In genomic region chr16:3835461-3835860, GRCm38 (mm10) we compare ENCODE assay signal across 47 mouse cellular contexts. TPM values are rescaled to one million over a fixed set of nuclear protein-coding genes. Genes with fewer than 3 reads are reported as not detected.
"Had no signal": no experiment of that assay in that cellular context is flagged by ENCODE, and none has a peak within 500 bp of the region (broad histone marks: within the 10 kb centered on the region; RNA-seq: fewer than 3 reads in every experiment).

No protein-coding gene starts in this region.

- H3K36me3 ChIP-seq: limb, embryonic 10.5 days; limb, embryonic 12.5 days; limb, embryonic 13.5 days; limb, embryonic 15.5 days; liver, embryonic 13.5 days; liver, embryonic 15.5 days; lung, embryonic 15.5 days; midbrain, embryonic 10.5 days; midbrain, embryonic 12.5 days; midbrain, embryonic 13.5 days; midbrain, embryonic 15.5 days; neural tube, embryonic 12.5 days had no signal

- H3K4me3 ChIP-seq: left cerebral cortex, adult 2 months; limb, embryonic 10.5 days; limb, embryonic 12.5 days; limb, embryonic 13.5 days; limb, embryonic 15.5 days; liver, embryonic 13.5 days; liver, embryonic 15.5 days; lung, embryonic 15.5 days; megakaryocyte, embryonic 14.5 days; midbrain, embryonic 10.5 days; midbrain, embryonic 12.5 days; midbrain, embryonic 13.5 days; midbrain, embryonic 15.5 days; myocyte; neural tube, embryonic 12.5 days had no signal

- H3K4me2 ChIP-seq: limb, embryonic 12.5 days; limb, embryonic 13.5 days; limb, embryonic 15.5 days; liver, embryonic 11.5 days; liver, embryonic 13.5 days; liver, embryonic 15.5 days; lung, embryonic 14.5 days; lung, embryonic 15.5 days; midbrain, embryonic 11.5 days; midbrain, embryonic 12.5 days; midbrain, embryonic 13.5 days; midbrain, embryonic 15.5 days; neural tube, embryonic 12.5 days had no signal

- DNase-seq: left cerebral cortex, postnatal 4 days; liver; liver, embryonic 13.5 days; liver, postnatal 0 days; lung, adult 18-20 months; lung, adult 2 months; lung, embryonic 14.5 days; lung, postnatal 10 days; lung, postnatal 14 days; lung, postnatal 36 days; lung, postnatal 4 days; midbrain, embryonic 14.5 days had no signal

- H3K9ac ChIP-seq: limb, embryonic 12.5 days; limb, embryonic 13.5 days; limb, embryonic 15.5 days; liver, embryonic 13.5 days; liver, embryonic 14.5 days; liver, embryonic 15.5 days; liver, postnatal 0 days; lung, embryonic 14.5 days; lung, embryonic 15.5 days; midbrain, embryonic 12.5 days; midbrain, embryonic 13.5 days; midbrain, embryonic 15.5 days; neural tube, embryonic 12.5 days had no signal

- H3K9me3 ChIP-seq: limb, embryonic 10.5 days; limb, embryonic 12.5 days; limb, embryonic 13.5 days; limb, embryonic 15.5 days; liver, embryonic 13.5 days; liver, embryonic 15.5 days; lung, embryonic 15.5 days; megakaryocyte, embryonic 14.5 days; midbrain, embryonic 10.5 days; midbrain, embryonic 12.5 days; midbrain, embryonic 13.5 days; midbrain, embryonic 15.5 days; neural tube, embryonic 12.5 days had no signal

- ATAC-seq: liver, postnatal 0 days; lung, postnatal 0 days; midbrain, embryonic 13.5 days; midbrain, embryonic 15.5 days; midbrain, embryonic 16.5 days had no signal

- H3K27ac ChIP-seq: left cerebral cortex, adult 2 months; limb, embryonic 10.5 days; limb, embryonic 12.5 days; limb, embryonic 13.5 days; limb, embryonic 15.5 days; liver, embryonic 13.5 days; liver, embryonic 14.5 days; liver, embryonic 15.5 days; lung, embryonic 15.5 days; macrophage; midbrain, embryonic 10.5 days; midbrain, embryonic 12.5 days; midbrain, embryonic 13.5 days; midbrain, embryonic 15.5 days; neural tube, embryonic 12.5 days had no signal

- H3K4me1 ChIP-seq: limb, embryonic 10.5 days; limb, embryonic 12.5 days; limb, embryonic 13.5 days; limb, embryonic 15.5 days; liver, embryonic 13.5 days; liver, embryonic 15.5 days; lung, embryonic 15.5 days; midbrain, embryonic 12.5 days; midbrain, embryonic 13.5 days; midbrain, embryonic 15.5 days; neural tube, embryonic 12.5 days had no signal

- H3K27me3 ChIP-seq: limb, embryonic 15.5 days; liver, embryonic 13.5 days; liver, embryonic 15.5 days; lung, embryonic 15.5 days; midbrain, embryonic 12.5 days; midbrain, embryonic 13.5 days; midbrain, embryonic 15.5 days; neural tube, embryonic 12.5 days had no signal

RNA-seq across cellular contexts. Expression of gene Olfr15, which starts 4.8 kb away (rescaled TPM):
- total RNA-seq: left cerebral cortex, adult 2 months; left cerebral cortex, adult 8-10 months; left cerebral cortex, postnatal 10 days; left cerebral cortex, postnatal 14 days; left cerebral cortex, postnatal 25 days; left cerebral cortex, postnatal 36 days; left cerebral cortex, postnatal 4 days; megakaryocyte progenitor cell, adult 5-6 weeks; megakaryocyte, adult 5-6 weeks; megakaryocyte-erythroid progenitor cell, adult 5-6 weeks; midbrain, postnatal 0 days; monocyte, adult 5-6 weeks had no signal
- polyA plus RNA-seq: limb, embryonic 10.5 days; limb, embryonic 11.5 days; limb, embryonic 12.5 days; limb, embryonic 13.5 days; limb, embryonic 14.5 days; limb, embryonic 15.5 days; liver, embryonic 11.5 days; liver, embryonic 13.5 days; liver, embryonic 14.5 days; liver, embryonic 15.5 days; liver, embryonic 16.5 days; liver, postnatal 0 days; lung, adult 2 months; lung, embryonic 14.5 days; lung, embryonic 15.5 days; lung, embryonic 16.5 days; lung, postnatal 0 days; macrophage; midbrain, embryonic 10.5 days; midbrain, embryonic 11.5 days; midbrain, embryonic 12.5 days; midbrain, embryonic 13.5 days; midbrain, embryonic 14.5 days; midbrain, embryonic 15.5 days; midbrain, embryonic 16.5 days; midbrain, postnatal 0 days; myocyte; neural tube, embryonic 11.5 days; neural tube, embryonic 12.5 days had no signal

RNA-seq across cellular contexts. Expression of gene Gm20695, which starts 49.0 kb away (rescaled TPM):
- polyA plus RNA-seq: macrophage; neural tube, embryonic 11.5 days had no signal
